10 mouse cellular contexts compared by ENCODE assay signal in genomic region chr10:79851653-79852052, GRCm38 (mm10). TPM values are rescaled to one million over a fixed set of nuclear protein-coding genes. Genes with fewer than 3 reads are reported as not detected.
DNase-seq lines count a peak whose midpoint lies in the region; ATAC-seq and TF ChIP-seq lines count a peak whose summit lies in the region.
"Had no signal": no experiment of that assay in that cellular context is flagged by ENCODE, and none has a peak within 500 bp of the region (broad histone marks: within the 10 kb centered on the region; RNA-seq: fewer than 3 reads in every experiment).

No protein-coding gene starts in this region.

- no peak overlapping the region for H3K4me3 ChIP-seq in heart, embryonic 16.5 days (ENCODE audit: low read length)
- H3K4me3 ChIP-seq in MEL (ENCODE audit: control insufficient read depth in 1 of 2, insufficient read depth in 1 of 2, low read depth in 2 of 2, low read length in 2 of 2): no peak overlapping the region
- H3K4me3 ChIP-seq in hindbrain, embryonic 12.5 days: no peak overlapping the region
- no peak overlapping the region for H3K4me3 ChIP-seq in midbrain, embryonic 11.5 days (ENCODE audit: low read depth, low read length)

- no peak for TF ChIP-seq CTCF in MEL (IDR thresholded peaks at IDR 0.05 in 2 of 3, conservative IDR thresholded peaks at IDR 0.05 in 1 of 3; ENCODE audit: control insufficient read depth in 1 of 3, insufficient read depth in 1 of 3, low read depth in 2 of 3, low read length in 3 of 3, poor library complexity in 1 of 3, severe bottlenecking in 1 of 3)

- peaks cover 4% of the 10 kb centered on the region; the same call in 1 of the 2 replicates for H3K36me3 ChIP-seq in heart, embryonic 16.5 days (ENCODE audit: control insufficient read depth, insufficient read depth)
- peaks cover 1 to 16% of the 10 kb centered on the region in 2 experiments; a peak in 3 of 4 replicates for H3K36me3 ChIP-seq in MEL (ENCODE audit: control insufficient read depth in 1 of 2, insufficient read depth in 2 of 2, low read length in 2 of 2)
- peaks cover 1% of the 10 kb centered on the region; the same call in 1 of the 2 replicates for H3K36me3 ChIP-seq in hindbrain, embryonic 12.5 days
- H3K36me3 ChIP-seq in midbrain, embryonic 11.5 days (ENCODE audit: control insufficient read depth, insufficient read depth, low read length): peaks cover 2% of the 10 kb centered on the region

- H3K27ac ChIP-seq in heart, embryonic 16.5 days (ENCODE audit: low read length): peak overlapping the region; percentile 99
- H3K27ac ChIP-seq in MEL (ENCODE audit: control insufficient read depth, low read depth, low read length): no peak overlapping the region
- H3K27ac ChIP-seq in hindbrain, embryonic 12.5 days: peak overlapping the region; percentile 99
- peak overlapping the region; percentile 100; the same call in 1 of the 2 replicates for H3K27ac ChIP-seq in midbrain, embryonic 11.5 days (ENCODE audit: low read depth, low read length)

- TF ChIP-seq EP300 in MEL (IDR thresholded peaks at IDR 0.05; ENCODE audit: low read depth in 1 of 2, low read length in 2 of 2): no peak

- H3K79me2 ChIP-seq in MEL (ENCODE audit: control insufficient read depth, insufficient read depth, low read length, poor library complexity): peaks cover 39% of the 10 kb centered on the region

- H3K9ac ChIP-seq in heart, embryonic 16.5 days (ENCODE audit: low read length): peak overlapping the region; percentile 75
- peak overlapping the region; percentile 85 for H3K9ac ChIP-seq in MEL (ENCODE audit: control insufficient read depth, low read depth, low read length, poor library complexity, severe bottlenecking)
- 0 out of 2 replicates have a peak overlapping the region, but pooled peaks have one; percentile 62 for H3K9ac ChIP-seq in hindbrain, embryonic 12.5 days
- H3K9ac ChIP-seq in midbrain, embryonic 11.5 days (ENCODE audit: low read length): peak overlapping the region; percentile 84

- ATAC-seq in heart, embryonic 16.5 days (replicated peaks; ENCODE audit: extremely low read depth, insufficient read depth, low FRiP score): no peak
- ATAC-seq in hindbrain, embryonic 12.5 days (ENCODE audit: low FRiP score): no peak
- ATAC-seq in midbrain, embryonic 11.5 days (ENCODE audit: low FRiP score): no peak

- no peak for TF ChIP-seq POLR2A in MEL (IDR thresholded peaks at IDR 0.05; ENCODE audit: control insufficient read depth in 1 of 2, insufficient read depth in 1 of 2, low read depth in 1 of 2, low read length in 2 of 2, poor library complexity in 1 of 2)

- H3K4me2 ChIP-seq in heart, embryonic 16.5 days (ENCODE audit: low read depth, low read length): peak overlapping the region; percentile 68
- peak overlapping the region; percentile 72 for H3K4me2 ChIP-seq in hindbrain, embryonic 12.5 days (replicated peaks)
- H3K4me2 ChIP-seq in midbrain, embryonic 11.5 days: 0 out of 2 replicates have a peak overlapping the region, but pooled peaks have one; percentile 6

- H3K4me1 ChIP-seq in heart, embryonic 16.5 days (ENCODE audit: control insufficient read depth, insufficient read depth, low read length): peaks cover 37% of the 10 kb centered on the region
- H3K4me1 ChIP-seq in MEL (ENCODE audit: control insufficient read depth in 1 of 2, insufficient read depth in 2 of 2, low read length in 2 of 2): peaks cover 3 to 25% of the 10 kb centered on the region in 2 experiments
- peaks cover 41% of the 10 kb centered on the region for H3K4me1 ChIP-seq in hindbrain, embryonic 12.5 days
- H3K4me1 ChIP-seq in midbrain, embryonic 11.5 days (ENCODE audit: control insufficient read depth, insufficient read depth, low read length): peaks cover 30% of the 10 kb centered on the region

- no peak for DNase-seq in heart, adult 8-10 months (ENCODE audit: low spot score)
- DNase-seq in MEL (ENCODE audit: low read depth, low spot score): no peak
- no peak for DNase-seq in midbrain, embryonic 11.5 days (ENCODE audit: low spot score, missing footprints)
- DNase-seq in left cerebral cortex, postnatal 25 days (ENCODE audit: low spot score in 2 of 2): no peak
- DNase-seq in left cerebral cortex, adult 18-20 months (ENCODE audit: low spot score in 2 of 2): no peak
- no peak for DNase-seq in adrenal gland, postnatal 4 days (ENCODE audit: low spot score in 2 of 2)

- no peaks in the 10 kb centered on the region for H3K27me3 ChIP-seq in heart, embryonic 16.5 days (ENCODE audit: control insufficient read depth, insufficient read depth, low read length)
- H3K27me3 ChIP-seq in MEL (ENCODE audit: control insufficient read depth in 1 of 2, insufficient read depth in 2 of 2, low read length in 2 of 2): no peaks in the 10 kb centered on the region
- H3K27me3 ChIP-seq in hindbrain, embryonic 12.5 days: no peaks in the 10 kb centered on the region
- H3K27me3 ChIP-seq in midbrain, embryonic 11.5 days (ENCODE audit: control insufficient read depth, insufficient read depth, low read length): no peaks in the 10 kb centered on the region

- H3K9me3 ChIP-seq in heart, embryonic 16.5 days (replicated peaks; ENCODE audit: control insufficient read depth, low read length): no peaks in the 10 kb centered on the region
- H3K9me3 ChIP-seq in MEL (replicated peaks; ENCODE audit: insufficient read depth, low read length): no peaks in the 10 kb centered on the region
- no peaks in the 10 kb centered on the region for H3K9me3 ChIP-seq in hindbrain, embryonic 12.5 days (replicated peaks)
- no peaks in the 10 kb centered on the region for H3K9me3 ChIP-seq in midbrain, embryonic 11.5 days (ENCODE audit: control insufficient read depth, low read length)

- intact Hi-C loops in left cerebral cortex, postnatal 25 days (cut with DNase I): no loop called here

- 64% methylated on average over 3 of the region's 3 CpGs for WGBS in heart, embryonic 16.5 days
- WGBS in hindbrain, embryonic 12.5 days: 83% methylated on average over 3 of the region's 3 CpGs
- 83% methylated on average over 3 of the region's 3 CpGs for WGBS in midbrain, embryonic 11.5 days

- no peak for TF ChIP-seq RAD21 in MEL (IDR thresholded peaks at IDR 0.05; ENCODE audit: low read depth, low read length)

RNA-seq across cellular contexts. Expression of gene Ptbp1, which starts 2.6 kb away (rescaled TPM):
- polyA plus RNA-seq in heart, embryonic 16.5 days (2015; fragmentation: Nextera tagmentation; extraction: Ambion mirVana): 125 and 146 TPM in 2 replicates
- 10 to 100 TPM; 45.4 to 57.7 (median 49.9) TPM for total RNA-seq in heart, adult 8-10 months (2022)
- total RNA-seq in MEL (2012; rRNA removed): 301 and 316 TPM in 2 replicates
- 100 to 1,000 TPM; 329 to 837 TPM for polyA plus RNA-seq in MEL (2012; ENCODE audit: insufficient read depth in 1 of 2, insufficient read length in 2 of 2, low read depth in 1 of 2, low replicate concordance in 2 of 2, missing spikeins in 1 of 2)
- 201 and 211 TPM in 2 replicates for polyA plus RNA-seq in hindbrain, embryonic 12.5 days (2016; fragmentation: Nextera tagmentation; extraction: Ambion mirVana)
- 147 and 176 TPM in 2 replicates for polyA plus RNA-seq in midbrain, embryonic 11.5 days (2014; fragmentation: Nextera tagmentation; extraction: Ambion mirVana)
- total RNA-seq in left cerebral cortex, postnatal 25 days (2021): 10 to 100 TPM; 48.5 to 52.3 TPM
- 10 to 100 TPM; 54.3 to 62.5 TPM for total RNA-seq in left cerebral cortex, adult 18-20 months (2021)
- 100 to 1,000 TPM; 344 to 389 TPM for total RNA-seq in adrenal gland, postnatal 4 days (2021)

RNA-seq across cellular contexts. Expression of gene Prtn3, which starts 22.6 kb away (rescaled TPM):
- polyA plus RNA-seq in heart, embryonic 16.5 days (2015; fragmentation: Nextera tagmentation; extraction: Ambion mirVana): 1.2 and 1.9 TPM in 2 replicates
- total RNA-seq in heart, adult 8-10 months (2022): 1 to 10 TPM in 1 of 4 experiments, not detected in 3; 2.4 TPM
- 9.1 and 11.2 TPM in 2 replicates for total RNA-seq in MEL (2012; rRNA removed)
- polyA plus RNA-seq in MEL (2012; ENCODE audit: insufficient read depth in 1 of 2, insufficient read length in 2 of 2, low read depth in 1 of 2, low replicate concordance in 2 of 2, missing spikeins in 1 of 2): 10 to 100 TPM in 1 of 2 experiments, not detected in 1; 31.5 TPM
- polyA plus RNA-seq in hindbrain, embryonic 12.5 days (2016; fragmentation: Nextera tagmentation; extraction: Ambion mirVana): 11.8 and 14.1 TPM in 2 replicates
- polyA plus RNA-seq in midbrain, embryonic 11.5 days (2014; fragmentation: Nextera tagmentation; extraction: Ambion mirVana): 11.9 and 12.1 TPM in 2 replicates
- 1 to 10 TPM; 1.4 to 2.4 TPM for total RNA-seq in left cerebral cortex, postnatal 25 days (2021)
- total RNA-seq in left cerebral cortex, adult 18-20 months (2021): 1 to 10 TPM; 2.2 to 2.3 TPM
- total RNA-seq in adrenal gland, postnatal 4 days (2021): 1 to 10 TPM; 2.2 to 7.0 TPM

RNA-seq across cellular contexts. Expression of gene Plppr3, which starts 22.8 kb away (rescaled TPM):
- 9.1 and 9.8 TPM in 2 replicates for polyA plus RNA-seq in heart, embryonic 16.5 days (2015; fragmentation: Nextera tagmentation; extraction: Ambion mirVana)
- total RNA-seq in heart, adult 8-10 months (2022): under 1 TPM in 3 of 4 experiments, not detected in 1; 0.19 to 0.41 (median 0.29) TPM
- total RNA-seq in MEL (2012; rRNA removed): 0.56 and 0.85 TPM in 2 replicates
- polyA plus RNA-seq in MEL (2012; ENCODE audit: insufficient read depth in 1 of 2, insufficient read length in 2 of 2, low read depth in 1 of 2, low replicate concordance in 2 of 2, missing spikeins in 1 of 2): 1 to 10 TPM in 1 of 2 experiments, not detected in 1; 6.2 TPM
- 289 and 290 TPM in 2 replicates for polyA plus RNA-seq in hindbrain, embryonic 12.5 days (2016; fragmentation: Nextera tagmentation; extraction: Ambion mirVana)
- 112 and 117 TPM in 2 replicates for polyA plus RNA-seq in midbrain, embryonic 11.5 days (2014; fragmentation: Nextera tagmentation; extraction: Ambion mirVana)
- 10 to 100 TPM; 51.1 to 53.3 TPM for total RNA-seq in left cerebral cortex, postnatal 25 days (2021)
- 10 to 100 TPM; 55.6 to 58.0 TPM for total RNA-seq in left cerebral cortex, adult 18-20 months (2021)
- total RNA-seq in adrenal gland, postnatal 4 days (2021): 10 to 100 TPM in 1 of 2 experiments, 1 to 10 TPM in 1; 8.6 to 14.8 TPM

RNA-seq across cellular contexts. Expression of gene Misp, which starts 30.9 kb away (rescaled TPM):
- polyA plus RNA-seq in heart, embryonic 16.5 days (2015; fragmentation: Nextera tagmentation; extraction: Ambion mirVana): 1.8 and 1.9 TPM in 2 replicates
- total RNA-seq in heart, adult 8-10 months (2022): under 1 TPM in 3 of 4 experiments, not detected in 1; 0.31 to 0.75 (median 0.60) TPM
- total RNA-seq in MEL (2012; rRNA removed): not detected in 2 replicates
- polyA plus RNA-seq in MEL (2012; ENCODE audit: insufficient read depth in 1 of 2, insufficient read length in 2 of 2, low read depth in 1 of 2, low replicate concordance in 2 of 2, missing spikeins in 1 of 2): not detected
- polyA plus RNA-seq in hindbrain, embryonic 12.5 days (2016; fragmentation: Nextera tagmentation; extraction: Ambion mirVana): 1.3 and 2.1 TPM in 2 replicates
- 0.41 TPM in 1 of 2 replicates, not detected in the other for polyA plus RNA-seq in midbrain, embryonic 11.5 days (2014; fragmentation: Nextera tagmentation; extraction: Ambion mirVana)
- 1 to 10 TPM in 1 of 2 experiments, under 1 TPM in 1; 0.62 to 1.7 TPM for total RNA-seq in left cerebral cortex, postnatal 25 days (2021)
- total RNA-seq in left cerebral cortex, adult 18-20 months (2021): under 1 TPM; 0.61 to 0.86 TPM
- total RNA-seq in adrenal gland, postnatal 4 days (2021): 1 to 10 TPM in 1 of 2 experiments, under 1 TPM in 1; 0.20 to 4.2 TPM
- total RNA-seq: common myeloid progenitor, adult 5-6 weeks had no signal

RNA-seq across cellular contexts. Expression of gene Elane, which starts 34.4 kb away (rescaled TPM):
- 0.20 and 1.1 TPM in 2 replicates for polyA plus RNA-seq in heart, embryonic 16.5 days (2015; fragmentation: Nextera tagmentation; extraction: Ambion mirVana)
- total RNA-seq in heart, adult 8-10 months (2022): under 1 TPM in 1 of 4 experiments, not detected in 3; 0.57 TPM
- not detected in 2 replicates for total RNA-seq in MEL (2012; rRNA removed)
- polyA plus RNA-seq in MEL (2012; ENCODE audit: insufficient read depth in 1 of 2, insufficient read length in 2 of 2, low read depth in 1 of 2, low replicate concordance in 2 of 2, missing spikeins in 1 of 2): under 1 TPM in 1 of 2 experiments, not detected in 1; 0.07 TPM
- polyA plus RNA-seq in hindbrain, embryonic 12.5 days (2016; fragmentation: Nextera tagmentation; extraction: Ambion mirVana): 0.56 TPM in 1 of 2 replicates, not detected in the other
- polyA plus RNA-seq in midbrain, embryonic 11.5 days (2014; fragmentation: Nextera tagmentation; extraction: Ambion mirVana): 0.18 TPM in 1 of 2 replicates, not detected in the other
- not detected for total RNA-seq in left cerebral cortex, postnatal 25 days (2021)
- total RNA-seq in left cerebral cortex, adult 18-20 months (2021): not detected
- total RNA-seq in adrenal gland, postnatal 4 days (2021): 1 to 10 TPM in 1 of 2 experiments, under 1 TPM in 1; 0.92 to 5.7 TPM
- total RNA-seq: layer of hippocampus, postnatal 14 days had no signal

Comparison
In these comparisons a context has a peak if more than half of its experiments do, and no peak if none do; other contexts are left out.
1. H3K4me2 ChIP-seq: peak in every context shown above with its lines; median percentile 72 in hindbrain, embryonic 12.5 days; 68 in heart, embryonic 16.5 days; 6 in midbrain, embryonic 11.5 days.